In the genomic region with DNA sequence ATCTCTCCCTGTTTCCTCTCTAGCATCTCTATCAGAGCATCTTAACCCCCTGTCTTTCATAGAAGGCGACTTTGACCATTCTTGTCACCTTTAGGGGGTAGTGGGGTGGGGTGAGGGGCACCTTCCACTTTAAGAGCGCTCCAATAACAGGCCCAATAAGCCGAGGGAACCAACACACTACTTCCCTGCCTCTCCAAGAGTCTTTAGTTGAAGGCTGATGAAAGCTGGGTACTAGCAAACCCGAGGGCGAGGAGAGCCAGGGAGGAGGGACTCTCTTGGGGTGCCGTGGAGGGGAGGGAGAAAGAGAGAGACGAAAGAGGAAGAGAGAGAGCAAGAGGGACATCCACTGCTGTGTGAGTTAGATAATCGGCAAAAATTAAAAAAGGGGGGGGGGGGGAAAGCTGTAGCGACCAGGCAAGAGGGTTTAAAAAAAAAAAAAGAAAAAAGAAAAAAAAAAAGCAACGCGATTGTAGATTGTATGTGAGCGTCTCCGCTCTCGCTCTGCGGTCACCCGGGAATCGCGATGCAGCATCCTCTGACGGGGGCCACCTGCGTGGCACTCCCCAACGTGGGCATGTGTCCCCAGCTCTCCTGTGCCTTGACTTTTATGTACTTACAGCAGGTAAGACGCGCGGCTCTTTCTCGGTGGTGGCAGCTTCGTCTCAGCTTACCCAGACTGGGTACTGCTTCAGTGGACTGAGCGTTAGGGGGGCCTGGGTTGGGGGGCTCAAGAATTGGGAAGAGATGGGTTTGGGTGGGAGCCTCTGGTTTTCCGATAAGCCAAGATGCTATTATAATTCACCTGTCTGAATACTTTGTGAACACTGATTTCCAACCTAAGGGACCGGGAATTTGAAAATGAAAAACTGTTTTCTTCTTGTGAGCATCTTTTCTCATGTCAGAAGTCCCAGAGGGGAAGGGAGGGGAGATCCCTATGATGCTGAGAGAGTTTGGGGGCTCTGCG, we compare ENCODE assay signal across 9 mouse cellular contexts.
DNase-seq lines count a peak whose midpoint lies in the region; ATAC-seq and TF ChIP-seq lines count a peak whose summit lies in the region.
"Had no signal": no experiment of that assay in that cellular context is flagged by ENCODE, and none has a peak within 500 bp of the region (broad histone marks: within the 10 kb centered on the region; RNA-seq: fewer than 3 reads in every experiment).

No protein-coding gene starts in this region.

- ATAC-seq in frontal cortex, adult (ENCODE audit: low TSS enrichment), result peak; percentile 74
- ATAC-seq in stomach, embryonic 16.5 days (ENCODE audit: insufficient read depth, low FRiP score), result no peak

- peak overlapping the region; percentile 46 for H3K4me2 ChIP-seq in stomach, embryonic 16.5 days (ENCODE audit: low read depth, low read length)

- no peak overlapping the region for H3K9ac ChIP-seq in stomach, embryonic 16.5 days (ENCODE audit: low read length)

- peaks cover 69% of the 10 kb centered on the region for H3K27me3 ChIP-seq in limb, embryonic 10.5 days (ENCODE audit: low read depth, poor library complexity, severe bottlenecking)
- peaks cover 22% of the 10 kb centered on the region for H3K27me3 ChIP-seq in stomach, embryonic 16.5 days (ENCODE audit: control insufficient read depth, insufficient read depth, low read length)

- intact Hi-C loops in gastrocnemius, postnatal 36 days (cut with DNase I), result loop anchor here (10.0 kb wide), 1 partner anchor 235 kb away; no protein-coding TSS in a partner anchor

- TF ChIP-seq POLR2A in embryonic fibroblast, embryonic 13.5 days (IDR thresholded peaks at IDR 0.05; ENCODE audit: low read depth, low read length), result no peak

- H3K36me3 ChIP-seq in limb, embryonic 10.5 days, result no peaks in the 10 kb centered on the region
- H3K36me3 ChIP-seq in stomach, embryonic 16.5 days (ENCODE audit: control insufficient read depth, insufficient read depth, low read length), result no peaks in the 10 kb centered on the region

- 2% methylated on average over 29 of the region's 30 CpGs for WGBS in limb, embryonic 10.5 days
- WGBS in stomach, embryonic 16.5 days, result 2% methylated on average over 29 of the region's 30 CpGs

- no peaks in the 10 kb centered on the region for H3K9me3 ChIP-seq in limb, embryonic 10.5 days (replicated peaks)
- H3K9me3 ChIP-seq in stomach, embryonic 16.5 days (replicated peaks; ENCODE audit: control insufficient read depth, low read length), result no peaks in the 10 kb centered on the region

- no peak for TF ChIP-seq CTCF in embryonic fibroblast, embryonic 13.5 days (IDR thresholded peaks at IDR 0.05; ENCODE audit: borderline replicate concordance, insufficient read depth, low read length)

- H3K27ac ChIP-seq in embryonic fibroblast, embryonic 13.5 days (ENCODE audit: insufficient read depth, low read length), result no peak overlapping the region
- H3K27ac ChIP-seq in limb, embryonic 10.5 days, result no peak overlapping the region
- no peak overlapping the region for H3K27ac ChIP-seq in stomach, embryonic 16.5 days (ENCODE audit: low read length)

- peak overlapping the region; percentile 43 for H3K4me3 ChIP-seq in embryonic fibroblast, embryonic 13.5 days (ENCODE audit: insufficient read depth, low read length)
- peak overlapping the region; percentile 45 for H3K4me3 ChIP-seq in limb, embryonic 10.5 days
- peak overlapping the region; percentile 26 for H3K4me3 ChIP-seq in stomach, embryonic 16.5 days (replicated peaks; ENCODE audit: low read length)
- H3K4me3 ChIP-seq: erythroblast, embryonic 14.5 days had no signal

- peaks cover 4% of the 10 kb centered on the region for H3K4me1 ChIP-seq in embryonic fibroblast, embryonic 13.5 days (ENCODE audit: control insufficient read depth, insufficient read depth, low read length)
- H3K4me1 ChIP-seq in limb, embryonic 10.5 days, result peaks cover 15% of the 10 kb centered on the region
- peaks cover 2% of the 10 kb centered on the region for H3K4me1 ChIP-seq in stomach, embryonic 16.5 days (ENCODE audit: control insufficient read depth, insufficient read depth, low read length)

- no peak for DNase-seq in frontal cortex, postnatal 25 days (ENCODE audit: low spot score in 2 of 2)
- DNase-seq in 3134 (ENCODE audit: extremely low read depth, insufficient read length, low spot score), result peak; percentile 13
- DNase-seq in limb, embryonic 10.5 days (ENCODE audit: low spot score), result no peak
- DNase-seq in gastrocnemius, postnatal 36 days, result no peak
- DNase-seq in cerebellum, adult 9-11 months, result no peak
